Mouse (Mus musculus): ENCODE results near the gene Sestd1. TPM values are rescaled to one million over a fixed set of nuclear protein-coding genes. Genes with fewer than 3 reads are reported as not detected.

Sestd1 gene
- polyA plus RNA-seq, 1 experiment from 2014 or later = 5.3 TPM

GRCm38 (mm10) chr2:77171444-77172240, 108.8 kb downstream of the Sestd1 start:
- no peak for ATAC-seq (replicated peaks; ENCODE audit: low FRiP score)
- Histone ChIP-seq H3K27ac (ENCODE audit: low read depth, low read length) (peak overlapping the region; percentile 32), H3K9me3 (ENCODE audit: control insufficient read depth, low read length) (no peaks in the 10 kb centered on the region), H3K9ac (ENCODE audit: low read depth, low read length) (no peak overlapping the region), H3K4me2 (peak overlapping the region; percentile 93), H3K4me3 (ENCODE audit: low read depth, low read length) (peak overlapping the region; percentile 12; the same call in 1 of the 2 replicates), H3K4me1 (replicated peaks; ENCODE audit: control insufficient read depth, insufficient read depth, low read length) (peaks cover 22% of the 10 kb centered on the region), H3K36me3 (ENCODE audit: control insufficient read depth, insufficient read depth, low read length) (no peaks in the 10 kb centered on the region), H3K27me3 (replicated peaks; ENCODE audit: control insufficient read depth, insufficient read depth, low read length) (no peaks in the 10 kb centered on the region)
- DNase-seq (ENCODE audit: low spot score) = no peak
- WGBS = 36% methylated on average over 23 of the region's 23 CpGs

- peak within 1 kb of the TSS; percentile 93 for H3K4me2 ChIP-seq
- H3K9ac ChIP-seq (ENCODE audit: low read depth, low read length) = peak within 1 kb of the TSS; percentile 64
- peak within 1 kb of the TSS; percentile 48 for H3K4me3 ChIP-seq (ENCODE audit: low read depth, low read length)
- no peaks in the 10 kb centered on the region for H3K27me3 ChIP-seq (replicated peaks; ENCODE audit: control insufficient read depth, insufficient read depth, low read length)
- H3K36me3 ChIP-seq (ENCODE audit: control insufficient read depth, insufficient read depth, low read length) = no peaks in the 10 kb centered on the region
- ATAC-seq (replicated peaks; ENCODE audit: low FRiP score) (peak; percentile 53), DNase-seq (ENCODE audit: low spot score) (no peak)
- 5% methylated on average over 3 of the region's 6 CpGs for WGBS
- H3K9me3 ChIP-seq (ENCODE audit: control insufficient read depth, low read length) = no peaks in the 10 kb centered on the region
- peaks cover 19% of the 10 kb centered on the region for H3K4me1 ChIP-seq (replicated peaks; ENCODE audit: control insufficient read depth, insufficient read depth, low read length)
- peak within 1 kb of the TSS; percentile 32 for H3K27ac ChIP-seq (ENCODE audit: low read depth, low read length)
These were observed 109.7 kb downstream of the Sestd1 start, which contains the start of gene Ccdc141 for GRCm38 (mm10) chr2:77170633-77171105. Ccdc141 (minus strand) TSS chr2:77170636.

- Histone ChIP-seq H3K27ac (ENCODE audit: low read depth, low read length) (peak overlapping the region; percentile 25; the same call in 1 of the 2 replicates), H3K9ac (ENCODE audit: low read depth, low read length) (peak overlapping the region; percentile 64), H3K36me3 (ENCODE audit: control insufficient read depth, insufficient read depth, low read length) (no peaks in the 10 kb centered on the region), H3K4me3 (ENCODE audit: low read depth, low read length) (peak overlapping the region; percentile 48), H3K4me1 (replicated peaks; ENCODE audit: control insufficient read depth, insufficient read depth, low read length) (peaks cover 19% of the 10 kb centered on the region), H3K27me3 (replicated peaks; ENCODE audit: control insufficient read depth, insufficient read depth, low read length) (no peaks in the 10 kb centered on the region), H3K9me3 (ENCODE audit: control insufficient read depth, low read length) (no peaks in the 10 kb centered on the region), H3K4me2 (peak overlapping the region; percentile 93)
- peak; percentile 62 for ATAC-seq (replicated peaks; ENCODE audit: low FRiP score)
- peak; percentile 60 for DNase-seq (ENCODE audit: low spot score)
- 3% methylated on average over 21 of the region's 21 CpGs for WGBS
These were observed 110.3 kb downstream of the Sestd1 start for GRCm38 (mm10) chr2:77169916-77170632.

GRCm38 (mm10) chr2:77169218-77169617, 111.2 kb downstream of the Sestd1 start:
- H3K4me2 ChIP-seq = peak overlapping the region; percentile 93
- no peaks in the 10 kb centered on the region for H3K27me3 ChIP-seq (replicated peaks; ENCODE audit: control insufficient read depth, insufficient read depth, low read length)
- H3K27ac ChIP-seq (ENCODE audit: low read depth, low read length) = no peak overlapping the region
- DNase-seq (ENCODE audit: low spot score) = no peak
- no peak overlapping the region for H3K4me3 ChIP-seq (ENCODE audit: low read depth, low read length)
- no peak for ATAC-seq (replicated peaks; ENCODE audit: low FRiP score)
- no peak overlapping the region for H3K9ac ChIP-seq (ENCODE audit: low read depth, low read length)
- 64% methylated on average over 4 of the region's 4 CpGs for WGBS
- no peaks in the 10 kb centered on the region for H3K9me3 ChIP-seq (ENCODE audit: control insufficient read depth, low read length)
- peaks cover 19% of the 10 kb centered on the region for H3K4me1 ChIP-seq (replicated peaks; ENCODE audit: control insufficient read depth, insufficient read depth, low read length)
- H3K36me3 ChIP-seq (ENCODE audit: control insufficient read depth, insufficient read depth, low read length) = no peaks in the 10 kb centered on the region

- no peaks in the 10 kb centered on the region for H3K9me3 ChIP-seq (ENCODE audit: control insufficient read depth, low read length)
- no peaks in the 10 kb centered on the region for H3K27me3 ChIP-seq (replicated peaks; ENCODE audit: control insufficient read depth, insufficient read depth, low read length)
- WGBS = 85% methylated on average over 7 of the region's 7 CpGs
- DNase-seq (ENCODE audit: low spot score) (no peak), ATAC-seq (replicated peaks; ENCODE audit: low FRiP score) (no peak)
- H3K9ac ChIP-seq (ENCODE audit: low read depth, low read length) = no peak overlapping the region
- H3K4me3 ChIP-seq (ENCODE audit: low read depth, low read length) = no peak overlapping the region
- H3K4me2 ChIP-seq = peak overlapping the region; percentile 93
- H3K27ac ChIP-seq (ENCODE audit: low read depth, low read length) = no peak overlapping the region
- no peaks in the 10 kb centered on the region for H3K36me3 ChIP-seq (ENCODE audit: control insufficient read depth, insufficient read depth, low read length)
- peaks cover 19% of the 10 kb centered on the region for H3K4me1 ChIP-seq (replicated peaks; ENCODE audit: control insufficient read depth, insufficient read depth, low read length)
These were observed 111.6 kb downstream of the Sestd1 start for GRCm38 (mm10) chr2:77168781-77169180.

- DNase-seq (ENCODE audit: low spot score) (no peak), ATAC-seq (replicated peaks; ENCODE audit: low FRiP score) (no peak)
- Histone ChIP-seq H3K27me3 (replicated peaks; ENCODE audit: control insufficient read depth, insufficient read depth, low read length) (no peaks in the 10 kb centered on the region), H3K4me1 (replicated peaks; ENCODE audit: control insufficient read depth, insufficient read depth, low read length) (peaks cover 19% of the 10 kb centered on the region), H3K9ac (ENCODE audit: low read depth, low read length) (no peak overlapping the region), H3K27ac (ENCODE audit: low read depth, low read length) (no peak overlapping the region), H3K4me2 (peak overlapping the region; percentile 1; the same call in 1 of the 2 replicates), H3K4me3 (ENCODE audit: low read depth, low read length) (no peak overlapping the region), H3K9me3 (ENCODE audit: control insufficient read depth, low read length) (no peaks in the 10 kb centered on the region), H3K36me3 (ENCODE audit: control insufficient read depth, insufficient read depth, low read length) (no peaks in the 10 kb centered on the region)
- 85% methylated on average over 13 of the region's 13 CpGs for WGBS
These were observed 112.2 kb downstream of the Sestd1 start for GRCm38 (mm10) chr2:77168081-77168685.

GRCm38 (mm10) chr2:77166366-77166765, 114.0 kb downstream of the Sestd1 start:
- 76% methylated on average over 4 of the region's 4 CpGs for WGBS

GRCm38 (mm10) chr2:77164662-77165061, 115.7 kb downstream of the Sestd1 start:
- no peak overlapping the region for H3K9ac ChIP-seq (ENCODE audit: low read depth, low read length)
- ATAC-seq (replicated peaks; ENCODE audit: low FRiP score) (no peak), DNase-seq (ENCODE audit: low spot score) (no peak)
- no peaks in the 10 kb centered on the region for H3K9me3 ChIP-seq (ENCODE audit: control insufficient read depth, low read length)
- no peak overlapping the region for H3K4me2 ChIP-seq
- H3K4me3 ChIP-seq (ENCODE audit: low read depth, low read length) = no peak overlapping the region
- 93% methylated on average over 3 of the region's 3 CpGs for WGBS
- H3K36me3 ChIP-seq (ENCODE audit: control insufficient read depth, insufficient read depth, low read length) = no peaks in the 10 kb centered on the region
- H3K27me3 ChIP-seq (replicated peaks; ENCODE audit: control insufficient read depth, insufficient read depth, low read length) = no peaks in the 10 kb centered on the region
- no peak overlapping the region for H3K27ac ChIP-seq (ENCODE audit: low read depth, low read length)
- no peaks in the 10 kb centered on the region for H3K4me1 ChIP-seq (replicated peaks; ENCODE audit: control insufficient read depth, insufficient read depth, low read length)

More at GRCm38 (mm10) chr2:77166366-77166765, 114.0 kb downstream of the Sestd1 start:
- Histone ChIP-seq H3K9me3 (ENCODE audit: control insufficient read depth, low read length) (no peaks in the 10 kb centered on the region), H3K36me3 (ENCODE audit: control insufficient read depth, insufficient read depth, low read length) (no peaks in the 10 kb centered on the region), H3K27ac (ENCODE audit: low read depth, low read length) (no peak overlapping the region), H3K27me3 (replicated peaks; ENCODE audit: control insufficient read depth, insufficient read depth, low read length) (no peaks in the 10 kb centered on the region), H3K9ac (ENCODE audit: low read depth, low read length) (no peak overlapping the region), H3K4me2 (no peak overlapping the region), H3K4me1 (replicated peaks; ENCODE audit: control insufficient read depth, insufficient read depth, low read length) (peaks cover 9% of the 10 kb centered on the region), H3K4me3 (ENCODE audit: low read depth, low read length) (no peak overlapping the region)
- ATAC-seq (replicated peaks; ENCODE audit: low FRiP score) (no peak), DNase-seq (ENCODE audit: low spot score) (no peak)
